Mouse (Mus musculus): ENCODE measurements around the gene Dcaf15. TPM values are rescaled to one million over a fixed set of nuclear protein-coding genes. Genes with fewer than 3 reads are reported as not detected.

Gene Dcaf15
- polyA plus RNA-seq, 1 experiment from 2014 or later, result 8.4 TPM

- peaks cover 7% of the 10 kb centered on the region for H3K4me1 ChIP-seq (ENCODE audit: control insufficient read depth, insufficient read depth, low read length)
- ATAC-seq (ENCODE audit: low read depth), result no peak
- H3K9ac ChIP-seq (ENCODE audit: low read depth, low read length), result no peak overlapping the region
- no peaks in the 10 kb centered on the region for H3K27me3 ChIP-seq (replicated peaks; ENCODE audit: control insufficient read depth, insufficient read depth, low read length)
- WGBS, result 82% methylated on average over 7 of the region's 7 CpGs
- DNase-seq (ENCODE audit: low spot score), result no peak
- H3K36me3 ChIP-seq (ENCODE audit: control insufficient read depth, insufficient read depth, low read length), result no peaks in the 10 kb centered on the region
- peak overlapping the region; percentile 56 for H3K4me2 ChIP-seq (ENCODE audit: low read depth, low read length)
- H3K4me3 ChIP-seq (ENCODE audit: low read depth, low read length), result peak overlapping the region; percentile 95; the same call in 1 of the 2 replicates
- H3K27ac ChIP-seq (replicated peaks; ENCODE audit: low read depth, low read length), result no peak overlapping the region
- no peaks in the 10 kb centered on the region for H3K9me3 ChIP-seq (ENCODE audit: control insufficient read depth, low read length)
Measured at GRCm38 (mm10) chr8:84067911-84068310, 36.7 kb downstream of the Dcaf15 start.

- peak overlapping the region; percentile 95 for H3K9ac ChIP-seq (ENCODE audit: low read depth, low read length)
- no peaks in the 10 kb centered on the region for H3K36me3 ChIP-seq (ENCODE audit: control insufficient read depth, insufficient read depth, low read length)
- H3K9me3 ChIP-seq (ENCODE audit: control insufficient read depth, low read length), result no peaks in the 10 kb centered on the region
- ATAC-seq (ENCODE audit: low read depth) (peak; percentile 64), DNase-seq (ENCODE audit: low spot score) (peak; percentile 94)
- peak overlapping the region; percentile 98 for H3K27ac ChIP-seq (replicated peaks; ENCODE audit: low read depth, low read length)
- peaks cover 7% of the 10 kb centered on the region for H3K4me1 ChIP-seq (ENCODE audit: control insufficient read depth, insufficient read depth, low read length)
- no peaks in the 10 kb centered on the region for H3K27me3 ChIP-seq (replicated peaks; ENCODE audit: control insufficient read depth, insufficient read depth, low read length)
- H3K4me3 ChIP-seq (ENCODE audit: low read depth, low read length), result peak overlapping the region; percentile 95
- WGBS, result under 1% methylated on average over 32 of the region's 58 CpGs
- peak overlapping the region; percentile 56 for H3K4me2 ChIP-seq (ENCODE audit: low read depth, low read length)
Measured at GRCm38 (mm10) chr8:84067047-84067573, 37.5 kb downstream of the Dcaf15 start.

GRCm38 (mm10) chr8:84066291-84066930, 38.2 kb downstream of the Dcaf15 start, which contains the start of gene Rfx1:
Rfx1 (plus strand) TSS chr8:84066834.
- Histone ChIP-seq H3K4me3 (ENCODE audit: low read depth, low read length) (peak within 1 kb of the TSS; percentile 95), H3K9ac (ENCODE audit: low read depth, low read length) (peak within 1 kb of the TSS; percentile 95), H3K4me1 (ENCODE audit: control insufficient read depth, insufficient read depth, low read length) (peaks cover 7% of the 10 kb centered on the region), H3K36me3 (ENCODE audit: control insufficient read depth, insufficient read depth, low read length) (no peaks in the 10 kb centered on the region), H3K27me3 (replicated peaks; ENCODE audit: control insufficient read depth, insufficient read depth, low read length) (no peaks in the 10 kb centered on the region), H3K27ac (replicated peaks; ENCODE audit: low read depth, low read length) (peak within 1 kb of the TSS; percentile 98), H3K4me2 (ENCODE audit: low read depth, low read length) (peak within 1 kb of the TSS; percentile 83), H3K9me3 (ENCODE audit: control insufficient read depth, low read length) (no peaks in the 10 kb centered on the region)
- ATAC-seq (ENCODE audit: low read depth) (peak; percentile 98), DNase-seq (ENCODE audit: low spot score) (peak; percentile 100)
- under 1% methylated on average over 44 of the region's 51 CpGs for WGBS

GRCm38 (mm10) chr8:84065457-84066072, 39.0 kb downstream of the Dcaf15 start:
- H3K27ac ChIP-seq (replicated peaks; ENCODE audit: low read depth, low read length), result peak overlapping the region; percentile 83
- DNase-seq (ENCODE audit: low spot score), result no peak
- no peaks in the 10 kb centered on the region for H3K36me3 ChIP-seq (ENCODE audit: control insufficient read depth, insufficient read depth, low read length)
- peaks cover 7% of the 10 kb centered on the region for H3K4me1 ChIP-seq (ENCODE audit: control insufficient read depth, insufficient read depth, low read length)
- H3K4me2 ChIP-seq (ENCODE audit: low read depth, low read length), result peak overlapping the region; percentile 83
- no peaks in the 10 kb centered on the region for H3K9me3 ChIP-seq (ENCODE audit: control insufficient read depth, low read length)
- no peak for ATAC-seq (ENCODE audit: low read depth)
- H3K9ac ChIP-seq (ENCODE audit: low read depth, low read length), result peak overlapping the region; percentile 81
- WGBS, result 29% methylated on average over 5 of the region's 5 CpGs
- peak overlapping the region; percentile 95 for H3K4me3 ChIP-seq (ENCODE audit: low read depth, low read length)
- no peaks in the 10 kb centered on the region for H3K27me3 ChIP-seq (replicated peaks; ENCODE audit: control insufficient read depth, insufficient read depth, low read length)

DNA sequence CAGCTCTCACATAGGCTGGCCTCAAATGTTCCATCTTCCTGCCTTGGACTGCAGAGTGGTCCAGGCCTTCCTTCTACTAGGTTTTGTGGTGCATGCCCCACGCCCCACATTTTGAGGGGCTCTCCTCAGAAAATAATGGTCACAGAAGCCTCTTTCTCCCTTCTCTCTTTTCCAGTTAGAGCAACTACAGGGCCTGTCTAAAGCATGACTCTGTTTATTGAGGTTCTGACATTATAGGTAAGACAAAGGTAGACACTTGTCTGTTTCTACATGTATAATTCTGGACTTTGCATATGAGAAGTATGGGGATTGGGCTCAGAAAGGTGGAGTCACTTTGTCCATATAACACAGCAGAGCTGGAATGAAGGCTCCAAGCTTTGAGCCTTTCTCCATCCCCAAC, 39.5 kb downstream of the Dcaf15 start, which contains the start of gene Gm10643:
Gm10643 (minus strand) TSS at position 101 of the 400 bp plus-strand sequence.
- 85% methylated on average over 1 of the region's 1 CpGs for WGBS
- Histone ChIP-seq H3K27ac (replicated peaks; ENCODE audit: low read depth, low read length) (peak within 1 kb of the TSS; percentile 83), H3K4me3 (ENCODE audit: low read depth, low read length) (peak within 1 kb of the TSS; percentile 95), H3K4me1 (ENCODE audit: control insufficient read depth, insufficient read depth, low read length) (peaks cover 7% of the 10 kb centered on the region), H3K27me3 (replicated peaks; ENCODE audit: control insufficient read depth, insufficient read depth, low read length) (no peaks in the 10 kb centered on the region), H3K9me3 (ENCODE audit: control insufficient read depth, low read length) (no peaks in the 10 kb centered on the region), H3K4me2 (ENCODE audit: low read depth, low read length) (peak within 1 kb of the TSS; percentile 83), H3K9ac (ENCODE audit: low read depth, low read length) (peak within 1 kb of the TSS; percentile 81), H3K36me3 (ENCODE audit: control insufficient read depth, insufficient read depth, low read length) (no peaks in the 10 kb centered on the region)
- DNase-seq (ENCODE audit: low spot score) (no peak), ATAC-seq (ENCODE audit: low read depth) (no peak)

DNA sequence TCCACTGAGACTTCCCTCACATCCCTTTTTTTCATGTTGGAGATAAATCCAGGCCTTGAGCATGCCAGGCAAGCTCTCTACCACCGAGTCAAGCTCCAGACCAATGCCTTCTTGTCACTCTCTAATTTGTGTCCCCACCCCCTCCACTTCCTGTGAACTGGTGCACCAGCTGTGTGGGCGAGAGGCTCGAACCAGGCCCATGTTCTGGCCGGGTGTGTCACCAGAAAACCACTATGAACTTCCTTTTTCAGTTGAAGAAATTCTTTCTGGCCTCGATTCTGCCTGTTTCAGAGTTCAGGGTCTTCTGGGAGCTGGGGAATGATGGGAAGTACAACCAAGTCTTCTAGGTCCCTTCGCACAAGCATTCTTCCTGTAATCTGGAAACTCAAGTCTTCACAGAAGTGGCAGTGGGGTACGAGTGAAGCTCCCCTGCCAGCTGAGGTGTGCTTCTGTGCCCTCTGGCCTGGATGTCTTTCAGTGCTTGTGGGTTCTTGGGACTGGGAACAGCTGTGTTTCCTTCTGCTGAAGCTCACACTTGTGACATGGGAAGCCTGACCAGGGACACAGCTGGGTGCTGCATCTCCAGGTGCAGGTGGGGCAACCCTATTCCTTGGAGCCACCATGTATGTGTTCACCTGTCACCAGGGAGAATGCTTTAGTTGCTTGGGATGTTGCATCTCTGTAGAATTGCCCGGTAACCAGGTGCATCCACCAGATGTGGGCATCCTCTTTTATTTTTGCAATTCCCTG, 40.5 kb downstream of the Dcaf15 start:
- H3K27me3 ChIP-seq (replicated peaks; ENCODE audit: control insufficient read depth, insufficient read depth, low read length), result no peaks in the 10 kb centered on the region
- no peak for DNase-seq (ENCODE audit: low spot score)
- no peak overlapping the region for H3K4me2 ChIP-seq (ENCODE audit: low read depth, low read length)
- H3K27ac ChIP-seq (replicated peaks; ENCODE audit: low read depth, low read length), result no peak overlapping the region
- no peaks in the 10 kb centered on the region for H3K9me3 ChIP-seq (ENCODE audit: control insufficient read depth, low read length)
- no peaks in the 10 kb centered on the region for H3K36me3 ChIP-seq (ENCODE audit: control insufficient read depth, insufficient read depth, low read length)
- no peak overlapping the region for H3K9ac ChIP-seq (ENCODE audit: low read depth, low read length)
- ATAC-seq (ENCODE audit: low read depth), result no peak
- no peak overlapping the region for H3K4me3 ChIP-seq (ENCODE audit: low read depth, low read length)
- 60% methylated on average over 8 of the region's 8 CpGs for WGBS
- peaks cover 7% of the 10 kb centered on the region for H3K4me1 ChIP-seq (ENCODE audit: control insufficient read depth, insufficient read depth, low read length)

DNA sequence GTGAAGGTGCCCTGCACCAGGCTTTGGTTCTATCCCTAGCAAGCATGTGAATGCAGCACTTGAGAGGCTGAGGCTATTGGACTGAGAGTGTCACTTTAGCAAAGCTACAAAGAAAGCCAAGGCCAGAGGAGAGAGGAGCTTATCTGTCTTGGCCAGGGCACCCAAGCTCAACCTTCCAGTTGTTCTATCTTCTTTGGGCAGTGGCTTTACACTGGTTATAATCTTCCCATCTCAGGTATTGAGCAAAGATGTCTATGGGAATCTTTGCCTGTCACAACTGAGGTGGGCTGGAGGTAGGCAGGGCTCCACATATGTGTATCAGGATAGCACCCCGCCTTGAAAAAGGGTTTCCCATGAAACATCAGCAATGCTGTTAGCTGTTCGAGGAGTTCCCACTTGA, 44.3 kb downstream of the Dcaf15 start:
- Histone ChIP-seq H3K4me3 (ENCODE audit: low read depth, low read length) (no peak overlapping the region), H3K36me3 (ENCODE audit: control insufficient read depth, insufficient read depth, low read length) (no peaks in the 10 kb centered on the region), H3K4me2 (ENCODE audit: low read depth, low read length) (no peak overlapping the region), H3K9me3 (ENCODE audit: control insufficient read depth, low read length) (no peaks in the 10 kb centered on the region), H3K9ac (ENCODE audit: low read depth, low read length) (no peak overlapping the region), H3K27me3 (replicated peaks; ENCODE audit: control insufficient read depth, insufficient read depth, low read length) (no peaks in the 10 kb centered on the region), H3K27ac (replicated peaks; ENCODE audit: low read depth, low read length) (no peak overlapping the region), H3K4me1 (ENCODE audit: control insufficient read depth, insufficient read depth, low read length) (no peaks in the 10 kb centered on the region)
- 72% methylated on average over 2 of the region's 2 CpGs for WGBS
- no peak for ATAC-seq (ENCODE audit: low read depth)
- DNase-seq (ENCODE audit: low spot score), result no peak

DNA sequence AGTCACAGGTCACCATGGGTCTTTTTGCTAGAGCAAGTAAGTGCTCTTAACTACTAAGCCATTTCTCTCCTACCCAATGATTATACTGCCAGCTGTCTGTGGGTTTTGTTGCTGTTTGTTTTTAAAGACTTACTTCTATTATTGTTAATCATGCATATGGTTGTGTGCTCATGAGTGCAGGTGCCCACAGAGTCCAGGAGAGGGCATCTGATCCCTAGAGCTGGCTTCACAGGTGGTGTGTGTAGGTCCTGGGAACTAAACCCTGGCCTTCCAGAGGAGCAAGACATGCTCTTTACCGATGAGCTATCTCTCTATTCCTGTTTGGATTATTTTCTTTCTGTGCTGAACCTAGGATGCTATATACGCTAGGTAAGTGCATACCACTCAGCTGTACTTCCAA, 45.3 kb downstream of the Dcaf15 start:
- H3K4me3 ChIP-seq (ENCODE audit: low read depth, low read length), result no peak overlapping the region
- H3K4me2 ChIP-seq (ENCODE audit: low read depth, low read length), result no peak overlapping the region
- ATAC-seq (ENCODE audit: low read depth) (no peak), DNase-seq (ENCODE audit: low spot score) (no peak)
- no peaks in the 10 kb centered on the region for H3K36me3 ChIP-seq (ENCODE audit: control insufficient read depth, insufficient read depth, low read length)
- H3K9ac ChIP-seq (ENCODE audit: low read depth, low read length), result no peak overlapping the region
- H3K27me3 ChIP-seq (replicated peaks; ENCODE audit: control insufficient read depth, insufficient read depth, low read length), result no peaks in the 10 kb centered on the region
- WGBS, result 87% methylated on average over 2 of the region's 2 CpGs
- H3K9me3 ChIP-seq (ENCODE audit: control insufficient read depth, low read length), result no peaks in the 10 kb centered on the region
- H3K27ac ChIP-seq (replicated peaks; ENCODE audit: low read depth, low read length), result no peak overlapping the region
- no peaks in the 10 kb centered on the region for H3K4me1 ChIP-seq (ENCODE audit: control insufficient read depth, insufficient read depth, low read length)
